Mouse (Mus musculus) retina, adult 2 months (tissue): ENCODE data around the gene Olfr888.

ENCODE experiments used
- DNase-seq: peaks from one replicate; pipeline ENCODE4 v3.0.0-alpha.2; 2012; ENCODE audit warnings: low read depth, low spot score

Olfr888 gene

GRCm38 (mm10) chr9:38107828-38108227 lies at the start of gene Olfr888:
Olfr888 (plus strand) TSS chr9:38108128.
- DNase-seq: no peak

- DNase-seq: no peak
Observed at GRCm38 (mm10) chr9:38061022-38061421, 46.9 kb upstream of the Olfr888 start, which contains the start of gene Olfr885. Olfr885 (plus strand) TSS chr9:38061322.

GRCm38 (mm10) chr9:38083772-38084171 lies 24.2 kb upstream of the Olfr888 start, which contains the start of gene Olfr887:
Olfr887 (plus strand) TSS chr9:38084072.
- DNase-seq: no peak

- no peak for DNase-seq
Observed at GRCm38 (mm10) chr9:38114898-38115297, 7.0 kb downstream of the Olfr888 start, which contains the start of gene Olfr889. Olfr889 (plus strand) TSS chr9:38115198.

GRCm38 (mm10) chr9:38142217-38142616 lies 34.3 kb downstream of the Olfr888 start, which contains the start of gene Olfr890:
Olfr890 (plus strand) TSS chr9:38142517.
- DNase-seq: no peak
